Mouse (Mus musculus) thymus, postnatal 25 days (tissue): ENCODE measurements around the gene Suv39h2.
A peak's percentile ranks its signal among the peaks of the same experiment; 100 is the strongest.

Experiments
- DNase-seq: peaks from one replicate; pipeline ENCODE4 v3.0.0; 2022

Suv39h2 gene

DNA sequence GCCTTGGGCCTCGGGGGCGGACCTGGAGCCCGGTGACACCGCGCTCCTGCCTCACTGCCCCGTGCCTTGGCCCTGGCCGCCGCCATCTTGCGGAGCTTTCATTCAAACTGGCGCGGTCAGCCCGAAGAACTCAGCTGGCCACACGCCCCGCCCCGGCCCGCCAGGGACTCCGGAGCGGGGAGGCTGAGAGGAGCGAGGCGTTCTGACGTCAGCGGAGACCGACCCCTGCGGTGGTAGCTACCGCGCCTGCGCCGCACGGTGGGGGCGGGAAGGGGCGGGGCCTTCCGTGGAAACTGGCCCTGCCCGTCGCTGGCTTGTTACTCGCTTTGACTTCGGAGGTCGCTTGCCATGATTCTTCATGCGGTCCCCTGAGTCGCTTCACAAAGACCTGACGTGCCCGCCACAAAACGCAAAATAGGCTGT lies at the start of gene Suv39h2:
TSS of gene Suv39h2 (minus strand) at position 171 of the 423 bp plus-strand sequence.
- DNase-seq, result peak; percentile 98

DNA sequence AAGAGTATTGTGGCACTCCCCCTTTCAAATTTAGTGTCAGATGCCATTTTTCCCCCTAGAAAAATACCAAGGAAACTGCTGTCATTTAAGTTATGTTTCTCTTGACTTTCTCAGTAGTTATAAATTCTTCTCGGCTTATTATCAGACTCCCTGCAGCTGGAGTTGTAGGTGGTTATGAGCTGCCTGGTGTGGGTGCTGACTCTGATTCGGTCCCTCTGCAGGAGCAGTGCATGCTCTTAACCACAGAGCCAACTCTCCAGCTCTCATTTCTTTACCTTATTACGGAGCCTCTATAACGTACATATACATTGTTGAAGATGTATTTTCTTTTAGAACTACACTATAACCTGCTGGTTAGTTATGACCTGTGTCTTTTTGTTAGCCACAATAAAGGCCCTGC lies 47.7 kb upstream of the Suv39h2 start:
- DNase-seq, result no peak

DNA sequence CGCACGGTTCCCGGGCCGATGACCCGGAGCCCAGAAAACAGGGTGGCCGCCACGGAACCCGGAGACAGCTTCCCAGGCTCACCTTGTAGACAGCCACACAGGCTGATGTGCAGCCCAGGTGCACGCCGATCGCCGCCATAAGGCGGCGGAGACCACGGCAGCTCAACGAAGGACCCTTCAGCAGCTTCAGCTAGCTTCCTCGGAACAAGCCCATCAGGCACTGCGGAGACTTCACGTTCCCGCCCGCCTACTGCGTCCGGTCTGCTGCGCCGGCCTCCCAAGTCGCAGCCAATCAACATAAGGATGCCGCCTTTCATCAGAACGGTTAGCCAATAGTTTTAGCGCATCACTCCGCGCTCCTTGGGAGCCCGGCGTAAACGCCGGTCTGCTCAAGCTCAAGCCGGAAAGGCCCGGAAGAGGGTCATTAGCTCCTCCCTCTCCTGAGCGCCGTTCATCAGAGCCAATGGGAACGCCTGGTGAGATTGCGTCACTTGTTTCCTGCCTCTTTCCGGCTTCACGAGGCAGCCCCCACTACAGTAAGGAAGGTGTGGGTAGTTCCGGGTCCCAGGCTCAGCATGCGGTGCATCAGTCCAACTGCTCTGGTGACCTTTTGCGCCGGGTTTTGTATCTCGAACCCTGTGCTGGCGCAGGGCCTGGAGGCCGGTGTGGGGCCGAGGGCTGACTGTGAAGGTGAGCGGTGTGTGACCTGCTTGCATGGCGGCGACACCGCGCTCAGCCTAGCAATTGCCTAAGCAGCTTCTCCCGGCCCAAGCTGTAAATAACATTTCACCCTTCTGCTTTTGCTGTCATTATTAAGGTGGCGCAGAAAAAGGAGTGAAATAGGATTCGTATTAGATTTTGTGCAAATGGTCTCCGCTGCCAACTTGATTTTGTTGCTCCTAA lies 38.0 kb upstream of the Suv39h2 start, which contains the start of the genes Gm45902, Hspa14 and Cdnf:
TSS of gene Gm45902 (minus strand) at position 239 of the 903 bp plus-strand sequence.
TSS of gene Hspa14 (minus strand) at position 263 of the 903 bp plus-strand sequence.
TSS of gene Cdnf (plus strand) at position 479 of the 903 bp plus-strand sequence.
- DNase-seq, result peak; percentile 96

DNA sequence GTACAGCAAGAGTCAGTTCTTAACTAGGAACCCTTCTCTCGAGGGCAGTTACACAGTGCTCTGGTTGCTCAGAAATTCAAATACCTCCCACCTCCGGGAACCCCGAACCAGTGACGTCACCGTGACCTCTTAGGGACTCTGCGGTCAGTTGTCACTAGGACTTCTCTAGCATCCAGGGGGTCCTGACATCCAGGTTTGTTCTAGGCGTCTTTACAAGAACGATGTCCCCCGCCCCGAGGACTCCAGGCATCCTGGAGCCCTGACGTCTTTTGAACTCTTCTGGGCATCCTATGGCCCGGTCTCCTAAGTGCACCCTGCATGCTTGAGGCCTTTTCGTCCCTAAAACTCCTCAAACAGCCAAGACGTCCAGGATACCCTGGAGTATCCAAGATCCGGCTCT lies 37.2 kb upstream of the Suv39h2 start:
- DNase-seq, result peak; percentile 34

DNA sequence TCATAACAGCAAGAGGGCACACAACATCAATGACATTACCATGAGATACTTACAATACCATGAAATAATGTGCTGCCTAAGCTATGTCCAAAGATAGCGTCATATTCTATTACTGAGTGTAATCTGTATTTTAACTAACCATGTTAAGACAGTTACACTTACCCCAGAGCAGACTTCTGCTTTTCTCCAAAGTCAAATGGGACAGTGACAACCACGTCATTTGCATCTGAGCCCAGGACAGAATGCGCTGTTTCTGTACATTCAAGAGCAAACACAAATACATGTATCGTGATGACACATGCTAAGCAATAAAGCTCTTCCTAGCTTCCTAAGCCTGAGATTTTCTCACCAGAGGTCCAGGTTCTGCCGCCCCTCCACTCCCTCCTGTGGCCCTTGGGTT lies 26.1 kb upstream of the Suv39h2 start:
- DNase-seq, result no peak

DNA sequence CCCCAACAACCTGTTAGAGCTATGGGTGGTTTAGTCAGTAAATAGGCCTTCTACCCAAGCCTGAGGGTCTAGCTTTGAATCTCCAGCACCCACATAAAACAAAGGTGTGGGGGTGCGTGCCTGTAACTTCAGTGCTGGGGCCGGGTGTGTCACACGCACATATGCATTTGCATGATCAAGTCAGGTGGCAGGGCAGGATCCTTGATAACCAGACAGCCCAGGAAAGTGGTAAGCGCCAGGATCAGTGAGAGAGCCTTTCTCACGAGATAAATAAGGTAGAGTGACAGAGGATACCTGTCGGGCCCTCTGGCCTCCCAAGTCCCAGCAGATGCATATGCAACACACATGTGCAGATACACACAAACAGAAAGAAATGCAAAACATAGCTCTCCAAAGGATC lies 24.7 kb upstream of the Suv39h2 start:
- DNase-seq, result no peak

DNA sequence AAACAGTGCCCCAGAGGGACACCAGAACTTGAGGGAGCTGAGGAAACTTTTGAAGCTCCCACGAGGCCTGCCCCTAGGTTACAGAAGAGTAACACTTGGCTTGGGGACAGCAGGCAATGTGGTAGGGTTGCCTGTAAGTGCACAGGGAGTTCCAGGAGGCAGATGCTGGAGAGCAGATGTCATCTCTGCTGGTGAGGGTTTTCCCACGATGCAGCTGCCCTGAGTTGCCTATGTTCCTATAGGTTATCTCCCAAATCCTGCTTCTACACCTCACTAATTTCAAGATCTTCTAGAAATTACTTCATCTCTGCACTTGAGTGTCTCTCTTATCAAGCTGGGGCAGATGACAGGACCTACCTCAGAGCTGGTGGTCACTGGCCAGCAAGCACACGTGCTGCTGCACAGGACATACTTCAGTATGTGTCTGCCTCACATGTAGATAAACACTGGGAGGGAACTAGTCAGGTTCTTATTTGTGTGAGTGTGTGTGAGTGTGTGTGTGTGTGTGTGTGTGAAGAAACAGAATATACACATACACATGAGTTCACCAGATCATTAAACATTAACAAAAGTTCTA lies 19.1 kb upstream of the Suv39h2 start:
- no peak for DNase-seq

DNA sequence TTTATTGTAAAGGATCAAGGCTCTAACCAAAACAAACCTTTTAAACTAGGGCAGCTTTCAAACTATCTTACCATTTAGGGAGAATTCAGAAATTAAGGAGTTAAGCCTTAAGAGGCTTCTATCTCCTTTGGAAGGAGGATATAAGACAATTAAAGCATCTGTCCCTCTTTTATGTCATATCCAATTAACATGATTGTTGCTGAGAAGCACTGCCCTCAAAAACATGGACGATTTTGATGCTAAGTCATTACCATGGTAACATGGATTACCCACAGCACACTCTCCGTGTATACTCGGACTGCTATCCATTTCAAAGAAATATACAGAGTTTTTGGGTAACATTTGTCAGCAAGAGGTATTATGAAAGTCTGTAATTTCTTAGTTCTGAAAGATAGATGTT lies 15.0 kb upstream of the Suv39h2 start:
- no peak for DNase-seq

DNA sequence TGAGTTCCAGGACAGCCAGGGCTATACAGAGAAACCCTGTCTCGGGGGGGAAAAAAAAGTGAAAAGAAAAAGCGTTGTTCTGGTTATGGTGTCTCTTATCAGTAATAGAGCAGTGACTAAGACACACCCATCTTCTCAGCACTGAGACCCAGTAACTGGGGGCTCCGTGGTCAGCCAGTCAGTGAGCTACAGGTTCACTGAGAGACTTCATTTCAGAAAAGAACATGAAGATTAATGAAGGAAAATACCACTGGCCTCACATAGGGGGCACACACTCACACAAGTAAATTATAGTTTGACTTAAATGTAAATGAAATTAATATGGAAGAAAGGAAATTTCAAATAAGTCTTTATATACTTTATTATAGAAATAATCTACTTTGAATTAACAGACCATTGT lies 5.4 kb upstream of the Suv39h2 start:
- no peak for DNase-seq

DNA sequence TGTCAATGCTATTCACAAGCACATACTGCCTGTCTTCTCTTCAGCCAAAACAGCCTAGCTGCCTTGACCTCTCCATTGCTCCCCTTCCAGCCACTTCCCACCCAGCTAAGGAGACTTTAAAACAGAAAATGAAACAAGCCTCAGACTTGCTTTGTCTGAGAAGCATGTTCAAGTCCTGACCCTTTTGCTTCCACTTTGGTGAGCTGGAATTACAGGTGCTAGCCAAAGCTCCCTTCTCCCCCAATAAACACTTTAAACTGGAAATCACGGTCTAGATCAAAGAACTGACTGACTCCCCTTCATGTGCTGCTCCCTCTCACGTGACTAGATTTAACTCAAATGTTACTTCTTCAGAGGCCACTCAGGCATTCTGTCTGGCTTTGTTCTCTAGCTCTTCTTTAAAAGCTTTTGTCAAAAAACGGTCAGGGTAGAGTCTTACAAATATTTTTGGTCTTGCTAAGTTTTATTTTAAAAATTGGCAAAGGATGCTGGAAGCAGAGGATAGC lies 968 bp upstream of the Suv39h2 start:
- DNase-seq, result peak; percentile 14

DNA sequence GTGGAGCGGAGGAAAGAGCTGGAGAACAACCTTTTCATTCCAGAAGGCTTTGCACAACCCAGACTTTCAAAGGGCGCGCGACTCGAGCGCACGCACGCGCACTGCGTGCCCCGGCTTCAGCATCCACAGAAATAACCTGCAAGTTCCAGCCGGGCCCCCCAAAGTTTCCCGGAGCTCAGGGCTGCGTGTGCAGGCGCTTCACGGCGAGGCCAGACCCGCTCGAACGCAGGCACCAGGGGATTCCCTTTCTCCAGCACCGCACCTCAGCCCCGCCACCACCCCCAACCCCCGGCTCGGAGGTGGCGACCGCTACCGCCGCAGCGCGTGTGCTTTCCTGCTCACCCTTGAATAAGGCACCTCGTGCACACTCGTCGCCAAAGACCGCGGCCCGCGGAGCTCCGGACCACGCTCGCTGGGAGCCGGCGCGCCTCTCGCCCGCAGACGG lies 448 bp downstream of the Suv39h2 start:
- DNase-seq, result peak; percentile 60

DNA sequence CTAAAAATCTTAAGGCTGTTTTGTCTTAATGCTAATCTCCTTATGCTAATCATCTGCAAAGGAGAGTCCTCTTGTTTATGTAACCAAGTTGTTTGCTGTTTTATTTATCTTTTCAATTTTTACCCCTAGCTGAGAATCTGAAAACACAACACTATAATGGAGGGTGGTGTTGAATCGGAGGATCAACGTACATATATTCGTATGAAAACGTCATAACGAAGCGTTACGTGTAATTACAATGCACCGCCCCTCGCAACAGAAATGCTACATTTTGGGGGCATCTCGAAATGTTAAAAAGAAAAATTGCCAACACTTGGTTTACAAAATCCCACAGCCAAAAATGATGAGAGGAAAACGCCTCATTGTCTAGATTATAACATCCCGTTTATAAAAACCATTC lies 940 bp downstream of the Suv39h2 start:
- DNase-seq, result no peak

DNA sequence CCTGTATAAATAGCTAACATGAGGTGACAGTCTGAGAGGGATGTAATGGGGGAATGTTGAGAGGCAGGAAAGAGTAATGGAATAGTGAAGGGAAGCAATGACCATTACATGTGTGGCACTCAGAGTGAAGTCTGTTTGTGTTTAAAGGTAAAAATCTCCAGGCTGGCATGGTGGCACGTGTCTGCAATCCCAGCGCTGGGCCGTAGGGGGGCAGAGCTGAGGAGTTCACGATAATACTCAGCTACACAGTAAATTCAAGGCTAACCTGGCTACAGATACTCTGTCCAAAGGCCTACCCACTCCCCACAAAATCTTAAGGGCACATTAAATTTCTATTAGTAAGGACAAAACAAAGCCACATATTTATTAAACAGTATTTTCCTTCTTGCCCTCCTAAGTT lies 18.2 kb downstream of the Suv39h2 start:
- no peak for DNase-seq

DNA sequence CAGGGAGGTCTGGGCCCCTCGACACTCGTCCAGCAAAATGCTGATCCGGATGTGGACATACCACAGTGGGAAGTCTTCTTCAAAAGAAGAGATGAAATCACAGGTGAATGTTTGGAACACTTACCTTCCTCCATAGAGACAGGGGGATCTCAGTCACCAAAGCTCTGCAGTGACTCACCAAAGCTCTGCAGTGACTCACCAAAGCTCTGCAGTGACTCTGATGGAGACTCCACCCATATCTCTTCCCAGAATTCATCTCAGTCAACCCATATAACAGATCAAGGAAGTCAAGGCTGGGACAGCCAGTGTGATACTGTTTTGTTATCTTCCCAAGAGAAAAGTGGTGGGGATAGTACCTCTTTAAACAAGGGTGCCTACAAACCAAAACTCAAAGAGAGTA lies 21.7 kb downstream of the Suv39h2 start:
- no peak for DNase-seq

DNA sequence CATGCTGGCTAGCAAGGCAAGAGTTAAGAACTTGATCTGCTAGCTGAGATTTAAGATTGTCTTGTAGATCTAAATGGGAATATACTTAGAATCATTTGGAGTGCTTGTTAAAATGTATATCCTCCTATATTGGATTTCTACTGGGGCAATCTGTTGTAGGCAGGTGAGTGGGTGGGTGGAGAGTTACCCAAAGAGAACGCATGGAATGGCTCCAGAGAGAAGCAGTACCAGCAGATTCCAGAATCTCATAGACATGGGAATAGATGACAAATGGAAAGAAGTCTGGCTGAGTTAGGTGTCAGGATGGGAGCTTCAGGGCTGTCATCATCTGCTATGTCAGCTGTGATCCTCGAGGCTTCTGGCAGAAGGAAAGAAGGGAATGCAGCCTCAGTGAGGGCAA lies 25.4 kb downstream of the Suv39h2 start:
- no peak for DNase-seq

DNA sequence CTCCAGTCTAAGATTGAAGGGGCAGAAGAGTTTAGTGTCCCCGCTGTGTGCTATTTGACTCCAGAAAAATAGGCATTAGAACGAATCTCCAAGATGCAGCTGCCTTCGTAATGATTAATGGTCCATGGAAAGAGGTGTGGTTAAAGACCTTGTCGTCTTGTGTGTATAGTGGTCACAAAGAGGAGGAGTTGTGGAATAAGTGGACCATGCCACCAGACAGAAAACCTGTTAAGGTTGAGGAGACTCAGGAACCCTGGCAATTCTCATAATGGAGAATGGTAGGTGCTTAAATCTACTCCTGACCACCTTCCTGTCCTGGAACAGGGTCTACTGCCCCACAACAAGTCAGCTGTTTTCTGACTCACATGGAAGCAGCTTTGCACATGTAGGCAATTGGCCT lies 28.8 kb downstream of the Suv39h2 start:
- no peak for DNase-seq

DNA sequence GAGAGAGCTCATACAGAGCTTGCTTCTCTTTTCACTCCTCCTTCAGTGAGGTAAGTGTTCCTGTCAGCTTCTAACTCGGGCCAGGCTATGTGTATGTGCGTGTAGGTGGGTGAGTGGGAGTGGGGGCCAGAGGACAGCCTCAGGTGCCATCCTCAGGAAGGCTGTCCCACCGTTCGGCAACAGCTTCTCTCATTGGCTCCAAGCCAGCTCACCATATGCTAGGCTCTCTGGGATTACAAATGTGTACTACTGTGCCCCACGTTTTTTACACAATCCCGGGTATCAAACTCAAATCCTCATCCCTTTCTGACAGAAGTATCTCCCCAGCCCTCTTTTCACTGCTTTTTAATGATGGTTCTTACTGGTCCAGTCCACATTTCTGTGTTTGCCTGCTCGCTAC lies 30.6 kb downstream of the Suv39h2 start:
- no peak for DNase-seq

DNA sequence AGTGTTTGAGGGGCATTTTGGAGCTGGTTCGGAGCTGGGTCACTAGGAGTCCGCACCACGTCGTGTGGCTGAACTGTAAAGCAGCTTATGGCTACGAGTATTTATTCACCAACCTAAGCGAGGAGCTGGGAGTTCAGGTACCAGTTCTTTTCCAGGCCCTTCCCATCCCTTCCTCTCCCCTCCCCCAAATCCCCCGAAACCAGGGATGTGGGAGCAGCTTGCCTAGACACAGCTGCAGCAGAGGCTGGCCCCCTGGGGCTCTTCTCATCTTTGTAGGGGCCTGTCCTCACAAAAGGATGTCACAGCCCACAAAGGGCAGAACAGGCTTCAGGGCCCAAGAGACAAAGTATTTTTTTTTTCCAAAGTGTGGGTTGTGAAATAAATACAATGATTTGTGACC lies 36.9 kb downstream of the Suv39h2 start:
- no peak for DNase-seq

DNA sequence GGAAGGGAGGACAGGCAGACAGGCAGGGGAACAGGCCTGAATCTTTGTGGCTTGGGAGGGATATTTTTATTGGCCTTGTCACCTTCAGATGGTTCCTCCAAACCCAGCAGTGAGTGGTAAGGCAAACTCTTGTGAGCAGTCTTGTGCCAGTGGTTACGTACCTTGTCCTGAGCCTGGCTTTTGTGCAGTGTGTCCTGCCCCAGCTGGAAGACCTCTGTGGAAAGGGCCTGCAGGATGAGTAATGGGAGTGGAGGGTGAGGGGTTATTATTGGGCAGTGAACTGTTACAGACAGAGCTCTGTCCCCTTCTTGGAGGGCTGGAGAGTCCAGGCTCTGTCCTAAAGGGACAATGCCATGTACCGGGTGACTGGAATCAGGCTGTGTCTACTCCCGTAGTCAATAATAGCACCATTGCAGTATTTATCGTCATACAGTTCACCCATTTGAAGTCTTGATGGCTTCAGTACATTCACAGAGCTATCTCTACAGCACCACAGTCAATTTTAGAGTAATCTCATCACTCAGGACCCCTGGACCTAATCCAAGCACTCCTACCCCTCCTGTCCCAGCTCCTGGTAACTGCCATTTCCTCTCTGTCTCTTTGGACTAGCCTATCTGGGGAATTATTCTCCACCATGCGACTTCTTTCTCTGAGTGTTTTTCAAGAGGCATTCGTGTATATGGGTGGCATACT lies 39.3 kb downstream of the Suv39h2 start:
- no peak for DNase-seq

DNA sequence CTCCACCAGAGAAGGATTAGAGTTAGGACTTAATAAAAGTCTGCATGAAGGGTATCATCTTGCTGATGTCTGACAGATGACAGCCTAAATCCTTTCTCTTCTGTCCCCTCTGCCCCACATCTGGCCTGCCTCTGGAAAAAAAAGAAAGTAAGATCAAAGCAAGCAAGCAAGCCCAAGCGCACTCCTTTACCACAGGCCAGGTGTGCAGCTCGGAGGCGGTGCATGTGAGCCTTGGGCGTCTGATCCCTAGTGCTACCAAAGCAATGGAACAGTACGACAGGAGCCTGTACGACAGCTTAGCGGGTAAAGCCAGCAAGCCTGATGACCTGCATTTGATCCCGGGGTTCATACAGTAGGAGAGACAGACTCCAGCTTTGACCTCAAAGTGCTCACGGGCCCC lies 43.9 kb downstream of the Suv39h2 start:
- peak; percentile 72 for DNase-seq

DNA sequence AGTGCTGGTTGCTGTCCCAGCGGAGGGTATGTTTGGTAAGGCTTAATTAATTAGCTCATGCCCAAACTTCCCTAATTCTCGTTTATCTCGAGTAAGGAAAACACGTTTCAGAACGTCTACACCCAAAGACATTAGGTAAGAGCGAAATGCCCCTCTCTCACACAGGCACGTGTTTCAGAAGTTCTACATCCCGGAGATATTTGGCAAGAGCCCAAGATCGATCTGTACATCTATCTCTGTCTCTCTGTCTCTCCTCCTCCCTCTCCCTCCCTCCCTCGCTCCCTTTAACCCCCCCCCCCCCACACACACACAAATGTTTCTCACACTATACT lies 50.3 kb downstream of the Suv39h2 start:
- DNase-seq, result no peak

DNA sequence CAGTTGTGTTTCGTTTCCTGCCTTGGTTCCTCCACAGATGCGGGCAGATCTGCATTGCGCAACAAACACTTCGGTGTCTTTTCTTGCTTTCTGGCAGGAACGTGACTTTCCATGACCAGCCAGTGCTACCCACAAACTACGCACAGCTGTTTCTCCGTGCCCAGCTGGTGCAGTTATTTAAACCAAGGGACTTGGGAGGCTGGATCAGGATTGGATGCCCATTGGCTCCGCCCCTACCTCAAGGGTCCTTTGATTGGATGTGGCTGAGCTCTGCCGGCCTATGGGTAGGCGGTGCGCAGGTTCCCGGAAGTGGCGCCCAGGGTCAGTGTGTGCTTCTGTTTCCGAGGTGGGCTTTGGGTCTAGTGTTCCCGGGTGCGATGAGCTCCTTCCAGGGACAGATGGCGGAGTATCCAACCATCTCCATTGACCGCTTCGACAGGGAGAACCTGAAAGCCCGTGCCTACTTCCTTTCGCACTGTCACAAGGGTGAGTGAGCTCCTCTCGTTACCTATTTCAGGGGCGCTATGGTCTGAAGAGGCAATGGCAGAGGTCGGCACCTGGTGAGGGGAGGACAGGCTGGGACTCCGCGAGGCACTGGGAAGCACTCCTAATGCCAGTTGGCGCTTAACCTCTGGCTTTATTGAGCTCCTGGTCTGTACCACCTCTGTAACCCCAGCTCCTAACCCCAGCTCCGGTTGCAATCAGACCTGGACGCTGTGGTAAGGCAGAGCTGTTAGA lies 50.8 kb downstream of the Suv39h2 start, which contains the start of gene Dclre1c:
TSS of gene Dclre1c (plus strand) at position 291 of the 738 bp plus-strand sequence.
- peak; percentile 94 for DNase-seq

DNA sequence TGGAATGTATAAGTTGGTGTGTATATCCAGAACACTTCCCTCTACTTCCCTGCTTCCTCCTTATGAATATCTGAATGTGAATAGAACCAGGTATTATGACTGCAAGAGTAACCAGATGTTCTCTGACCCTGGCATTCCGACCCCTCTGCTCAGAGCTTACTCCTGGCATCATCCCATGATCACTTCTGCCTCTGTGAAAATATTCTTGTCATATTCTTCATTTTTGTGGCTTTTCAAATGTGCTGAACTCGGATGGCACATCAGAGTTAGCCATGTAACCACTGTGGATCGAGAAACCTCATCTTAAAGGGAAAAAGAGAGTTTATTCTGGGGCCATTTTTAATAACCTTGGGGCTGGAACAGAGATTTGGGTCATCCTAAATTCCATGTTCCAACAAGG lies 52.3 kb downstream of the Suv39h2 start, which contains the start of gene Meig1:
TSS of gene Meig1 (minus strand) at position 101 of the 400 bp plus-strand sequence.
- DNase-seq, result no peak
